Mouse (Mus musculus) midbrain, embryonic 14.5 days (tissue): ENCODE measurements at regions not wholly inside any gene's neighbourhood (a gene's known extent, or its start where the extent isn't known, plus 50 kb on each side); places are given as distances from the start of the nearest gene placed in this dataset.

Experiments
- ATAC-seq: fragments of 200-750 bp; cut with Nextera tagmentation; 2 replicates; pipeline ENCODE4 v1.8.0; 2017; ENCODE audit warnings: moderate number of reproducible peaks, moderate library complexity; ENCODE audit not compliant: low FRiP score, low TSS enrichment
- DNase-seq: peaks from one replicate; pipeline ENCODE4 v3.0.0-alpha.2; 2015
- H3K27ac ChIP-seq: fragments of 300-500 bp; sonication (generic); replicated peaks from 2 replicates; pipeline ENCODE4 v1.5.1; 2014; ENCODE audit warnings: mild to moderate bottlenecking, low read depth, low read length, moderate library complexity
- H3K27me3 ChIP-seq: fragments of 300-500 bp; sonication (generic); 2 replicates; pipeline ENCODE4 v1.6.1; 2014; ENCODE audit warnings: low read length, control low read depth, mixed read lengths; ENCODE audit not compliant: control insufficient read depth, insufficient read depth
- H3K36me3 ChIP-seq: fragments of 300-500 bp; sonication (generic); 2 replicates; pipeline ENCODE4 v1.6.1; 2014; ENCODE audit warnings: low read length, control low read depth; ENCODE audit not compliant: control insufficient read depth, insufficient read depth
- H3K4me1 ChIP-seq: fragments of 300-500 bp; sonication (generic); 2 replicates; pipeline ENCODE4 v1.6.1; 2014; ENCODE audit warnings: mild to moderate bottlenecking, antibody characterized with exemption, low read length, control low read depth; ENCODE audit not compliant: control insufficient read depth, insufficient read depth
- H3K4me2 ChIP-seq: fragments of 300-500 bp; sonication (generic); 2 replicates; pipeline ENCODE4 v1.6.1; 2014; ENCODE audit warnings: mild to moderate bottlenecking, low read length, moderate library complexity
- H3K4me3 ChIP-seq: fragments of 300-500 bp; sonication (generic); replicated peaks from 2 replicates; pipeline ENCODE4 v1.5.1; 2014; ENCODE audit warnings: low read depth, low read length
- H3K9ac ChIP-seq: fragments of 300-500 bp; sonication (generic); replicated peaks from 2 replicates; pipeline ENCODE4 v1.6.1; 2014; ENCODE audit warnings: mild to moderate bottlenecking, low read length, moderate library complexity
- H3K9me3 ChIP-seq: fragments of 300-500 bp; sonication (generic); 2 replicates; pipeline ENCODE4 v1.6.1; 2016; ENCODE audit warnings: low read length, control low read depth, mixed read lengths; ENCODE audit not compliant: control insufficient read depth
- WGBS: fragments of 180-500 bp; shearing (Covaris S2); extraction: QIAGEN DNeasy Blood & Tissue Kit; methylation state at CpG from one replicate; pipeline ENCODE4 v1.1.7; 2014; 5-methylcytosine and 5-hydroxymethylcytosine counted together

DNA sequence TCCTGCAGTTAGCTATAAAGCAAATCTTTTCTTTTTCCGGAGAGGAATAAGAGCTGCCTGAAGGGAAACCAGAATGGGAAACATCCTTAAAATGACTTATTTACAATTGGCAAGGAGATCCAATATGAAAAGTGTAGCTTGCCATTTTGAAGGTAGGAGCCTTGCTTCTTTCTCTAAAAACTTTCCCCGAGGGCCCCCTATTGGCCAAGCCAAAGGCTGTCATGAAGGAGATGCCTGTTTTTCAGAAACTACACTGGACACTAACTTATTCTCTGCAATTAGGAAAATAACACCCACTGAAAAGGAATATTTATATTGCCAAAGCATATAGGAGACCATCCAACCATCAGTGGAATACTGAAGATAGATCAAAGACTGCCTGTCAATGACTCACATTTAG lies 312.8 kb upstream of the Thrb start:
- no peaks in the 10 kb centered on the region for H3K27me3 ChIP-seq
- H3K4me1 ChIP-seq: no peaks in the 10 kb centered on the region
- H3K9ac ChIP-seq: no peak overlapping the region
- no peak for DNase-seq
- 77% methylated on average over 2 of the region's 2 CpGs for WGBS
- no peaks in the 10 kb centered on the region for H3K9me3 ChIP-seq
- H3K4me3 ChIP-seq: no peak overlapping the region
- H3K27ac ChIP-seq: no peak overlapping the region
- H3K4me2 ChIP-seq: no peak overlapping the region
- no peaks in the 10 kb centered on the region for H3K36me3 ChIP-seq
- no peak for ATAC-seq

- H3K9ac ChIP-seq: no peak overlapping the region
- 75% methylated on average over 4 of the region's 4 CpGs for WGBS
- H3K9me3 ChIP-seq: no peaks in the 10 kb centered on the region
- ATAC-seq (no peak), DNase-seq (no peak)
- H3K27me3 ChIP-seq: no peaks in the 10 kb centered on the region
- no peak overlapping the region for H3K4me3 ChIP-seq
- no peak overlapping the region for H3K4me2 ChIP-seq
- no peaks in the 10 kb centered on the region for H3K36me3 ChIP-seq
- H3K27ac ChIP-seq: no peak overlapping the region
- no peaks in the 10 kb centered on the region for H3K4me1 ChIP-seq
Observed at GRCm38 (mm10) chr14:17352324-17353037, 307.6 kb upstream of the Thrb start.

DNA sequence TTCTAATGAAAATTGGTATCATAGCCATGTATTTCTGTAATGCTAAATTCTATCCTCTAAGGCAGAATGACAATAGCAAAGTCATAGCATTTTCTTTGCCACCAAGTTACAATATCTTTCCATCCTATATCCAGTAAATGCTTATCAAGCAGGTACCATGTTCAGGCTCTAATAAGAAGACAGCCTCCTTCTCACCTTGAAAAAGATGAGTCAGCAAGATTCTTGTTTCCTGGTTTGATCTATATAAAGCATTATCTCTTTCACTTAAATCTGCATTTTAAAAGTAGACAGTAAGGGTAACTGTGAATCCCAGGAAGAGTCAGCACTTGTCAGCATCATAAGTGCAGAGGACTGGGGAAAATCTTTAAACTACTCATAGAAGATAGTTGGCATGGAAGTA lies 298.2 kb upstream of the Thrb start:
- Histone ChIP-seq H3K4me1 (no peaks in the 10 kb centered on the region), H3K36me3 (no peaks in the 10 kb centered on the region), H3K27ac (no peak overlapping the region), H3K4me2 (no peak overlapping the region), H3K27me3 (no peaks in the 10 kb centered on the region), H3K9me3 (no peaks in the 10 kb centered on the region), H3K9ac (no peak overlapping the region), H3K4me3 (no peak overlapping the region)
- DNase-seq (no peak), ATAC-seq (no peak)

DNA sequence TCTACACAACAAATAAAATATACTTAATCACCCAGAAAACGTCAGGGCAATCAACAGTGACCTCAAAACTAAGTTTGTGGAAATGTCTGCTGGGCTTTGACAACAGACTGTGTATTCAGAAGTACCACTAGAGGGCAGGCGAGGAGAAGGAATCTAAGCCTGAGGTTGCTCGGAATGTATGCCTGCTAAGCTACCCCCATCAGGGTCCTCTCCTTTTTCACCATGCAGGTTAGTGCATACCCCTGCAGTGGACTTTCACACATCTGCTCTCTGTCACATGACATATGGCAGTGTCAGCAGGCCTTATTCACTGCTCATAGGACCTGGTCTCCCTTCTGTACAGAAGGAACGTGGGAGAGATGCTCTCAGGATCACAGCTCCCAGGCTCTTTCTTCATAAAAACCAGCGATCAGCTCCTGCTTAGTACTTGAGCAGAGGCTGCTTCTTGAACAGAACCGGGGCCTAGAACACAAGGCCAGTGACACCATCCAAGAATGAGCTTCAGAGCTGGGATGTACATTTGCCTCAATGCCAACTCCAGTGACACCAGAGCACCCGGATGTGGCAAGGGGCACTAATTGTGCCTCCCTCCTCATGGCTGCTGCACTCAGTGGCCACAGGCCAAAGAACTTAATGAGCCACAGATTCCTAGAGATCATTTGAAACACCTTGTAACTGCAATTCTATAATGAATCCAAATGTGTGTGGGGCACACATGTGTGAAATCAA lies 257.1 kb upstream of the Thrb start:
- Histone ChIP-seq H3K27ac (no peak overlapping the region), H3K9me3 (no peaks in the 10 kb centered on the region), H3K4me2 (no peak overlapping the region), H3K4me1 (no peaks in the 10 kb centered on the region), H3K36me3 (no peaks in the 10 kb centered on the region), H3K27me3 (no peaks in the 10 kb centered on the region), H3K9ac (no peak overlapping the region), H3K4me3 (no peak overlapping the region)
- DNase-seq (peak; percentile 90), ATAC-seq (peak; percentile 79)
- WGBS: 43% methylated on average over 7 of the region's 7 CpGs

GRCm38 (mm10) chr14:17405551-17406336 lies 254.3 kb upstream of the Thrb start:
- peak; percentile 56; the same call in 1 of the 2 replicates for ATAC-seq
- Histone ChIP-seq H3K4me2 (no peak overlapping the region), H3K9me3 (no peaks in the 10 kb centered on the region), H3K27me3 (no peaks in the 10 kb centered on the region), H3K9ac (no peak overlapping the region), H3K27ac (no peak overlapping the region), H3K36me3 (no peaks in the 10 kb centered on the region), H3K4me1 (no peaks in the 10 kb centered on the region), H3K4me3 (no peak overlapping the region)
- DNase-seq: peak; percentile 85
- 67% methylated on average over 2 of the region's 2 CpGs for WGBS

GRCm38 (mm10) chr14:17406879-17407278 lies 253.2 kb upstream of the Thrb start:
- Histone ChIP-seq H3K4me1 (no peaks in the 10 kb centered on the region), H3K4me2 (no peak overlapping the region), H3K9ac (no peak overlapping the region), H3K27me3 (no peaks in the 10 kb centered on the region), H3K4me3 (no peak overlapping the region), H3K36me3 (no peaks in the 10 kb centered on the region), H3K9me3 (no peaks in the 10 kb centered on the region), H3K27ac (no peak overlapping the region)
- ATAC-seq (no peak), DNase-seq (no peak)

GRCm38 (mm10) chr14:17408343-17408742 lies 251.7 kb upstream of the Thrb start:
- Histone ChIP-seq H3K36me3 (no peaks in the 10 kb centered on the region), H3K4me2 (no peak overlapping the region), H3K4me3 (no peak overlapping the region), H3K9ac (no peak overlapping the region), H3K9me3 (no peaks in the 10 kb centered on the region), H3K27ac (no peak overlapping the region), H3K4me1 (no peaks in the 10 kb centered on the region), H3K27me3 (no peaks in the 10 kb centered on the region)
- ATAC-seq (no peak), DNase-seq (no peak)
- 89% methylated on average over 5 of the region's 5 CpGs for WGBS

DNA sequence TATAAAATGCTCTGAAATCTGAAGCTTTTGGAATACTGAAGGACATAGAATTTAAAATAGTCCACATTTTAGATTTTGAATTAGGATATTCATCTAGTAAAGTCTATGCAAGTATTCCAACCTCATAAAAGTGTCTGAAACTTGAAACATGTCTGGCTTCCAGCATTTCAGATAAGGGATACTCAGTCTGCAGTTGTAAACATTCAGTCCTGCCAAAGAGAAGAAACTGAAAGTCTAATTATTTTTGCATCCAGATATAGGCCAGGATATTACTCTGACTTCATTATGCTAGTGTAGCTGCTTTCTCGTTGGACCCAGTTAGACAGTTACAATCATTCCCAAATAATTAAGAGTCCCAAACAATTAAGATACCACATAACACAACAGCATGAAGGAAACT lies 251.2 kb upstream of the Thrb start:
- Histone ChIP-seq H3K9ac (no peak overlapping the region), H3K4me3 (no peak overlapping the region), H3K4me2 (no peak overlapping the region), H3K4me1 (no peaks in the 10 kb centered on the region), H3K9me3 (no peaks in the 10 kb centered on the region), H3K36me3 (no peaks in the 10 kb centered on the region), H3K27ac (no peak overlapping the region), H3K27me3 (no peaks in the 10 kb centered on the region)
- 85% methylated on average over 1 of the region's 1 CpGs for WGBS
- no peak for DNase-seq
- ATAC-seq: no peak
